Mouse (Mus musculus) liver, adult 2 months (tissue): ENCODE measurements around the gene Prss8.

ENCODE experiments used
- CTCF ChIP-seq: fragments of 200-500 bp; IDR thresholded peaks from 2 replicates; pipeline ENCODE4 v1.5.1; 2011; ENCODE audit warnings: low read depth, low read length, control low read depth
- POLR2A ChIP-seq: fragments of 200-500 bp; IDR thresholded peaks from 2 replicates; pipeline ENCODE4 v1.6.1; 2011; ENCODE audit warnings: low read length, control low read depth; ENCODE audit not compliant: insufficient read depth; ENCODE audit errors: extremely low read depth

DNA sequence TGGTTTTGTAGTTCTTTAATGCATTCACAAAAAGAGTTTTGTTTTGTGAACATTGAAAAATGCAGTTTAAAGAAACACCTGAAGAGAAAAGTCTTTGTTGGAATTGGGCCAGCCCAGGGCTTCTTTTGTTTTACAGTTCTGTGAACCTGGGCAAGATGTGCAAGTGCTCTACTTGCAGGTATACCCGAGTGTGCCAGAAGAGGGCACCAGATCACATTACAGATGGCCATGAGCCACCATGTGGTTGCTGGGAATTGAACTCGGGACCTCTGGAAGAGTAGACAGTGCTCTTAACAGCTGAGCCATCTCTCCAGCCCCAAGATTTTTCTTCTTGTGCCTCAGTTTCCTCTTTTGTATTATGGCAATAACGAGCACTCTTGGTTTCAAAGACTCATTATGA, 11.7 kb downstream of the Prss8 start:
- TF ChIP-seq CTCF (peak; percentile 67), POLR2A (no peak)
